Mouse (Mus musculus) G1E (cell line): ENCODE results near the gene Thrsp. TPM values are rescaled to one million over a fixed set of nuclear protein-coding genes. Genes with fewer than 3 reads are reported as not detected.

Experiments
- ATAC-seq: 2 replicates; pipeline ENCODE4 v1.8.0; 2016; ENCODE audit warnings: mild to moderate bottlenecking; ENCODE audit not compliant: insufficient number of reproducible peaks, poor library complexity, low FRiP score, severe bottlenecking; ENCODE audit errors: extremely low read depth
- DNase-seq: peaks from one replicate; pipeline ENCODE4 v3.0.0; 2012; ENCODE audit warnings: low spot score
- H3K27me3 ChIP-seq: 2 replicates; pipeline ENCODE4 v1.6.1; 2012; ENCODE audit warnings: mild to moderate bottlenecking, low read length, inconsistent platforms; ENCODE audit not compliant: insufficient read depth
- H3K36me3 ChIP-seq: replicated peaks from 2 replicates; pipeline ENCODE3; 2012; ENCODE audit warnings: mild to moderate bottlenecking, inconsistent platforms
- H3K4me1 ChIP-seq: 2 replicates; pipeline ENCODE4 v1.6.1; 2012; ENCODE audit warnings: low read depth, low read length, inconsistent platforms, mixed read lengths; ENCODE audit not compliant: insufficient read depth
- H3K4me3 ChIP-seq: 2 replicates; pipeline ENCODE4 v1.5.1; 2012; ENCODE audit warnings: low read depth, mild to moderate bottlenecking, inconsistent platforms, low read length, moderate library complexity, mixed read lengths
- H3K9me3 ChIP-seq: replicated peaks from 2 replicates; pipeline ENCODE4 v1.6.1; 2012; ENCODE audit warnings: inconsistent platforms
- CTCF ChIP-seq: IDR thresholded peaks from 2 replicates; pipeline ENCODE4 v1.5.1; 2012; ENCODE audit warnings: low read depth, low read length, inconsistent platforms, mixed read lengths
- GATA1 ChIP-seq: IDR thresholded peaks from 2 replicates; pipeline ENCODE4 v1.6.1; 2012; ENCODE audit warnings: borderline replicate concordance, low read length, inconsistent platforms, mixed read lengths
- GATA2 ChIP-seq: IDR thresholded peaks from 2 replicates; pipeline ENCODE4 v1.6.1; 2012; ENCODE audit warnings: low read depth, low read length, inconsistent platforms, borderline replicate concordance
- POLR2AphosphoS5 ChIP-seq: IDR thresholded peaks from 2 replicates; pipeline ENCODE4 v1.6.1; 2012; ENCODE audit warnings: low read depth, low read length, inconsistent platforms; ENCODE audit not compliant: insufficient replicate concordance
- TAL1 ChIP-seq: conservative IDR thresholded peaks from 2 replicates; pipeline ENCODE4 v1.6.1; 2012; ENCODE audit warnings: low read depth, low read length, inconsistent platforms, mixed read lengths
- polyA plus RNA-seq: library from polyadenylated mRNA; stranded (reverse); fragments of >175 nt; gene quantifications from 2 replicates; pipeline ENCODE4 v1.2.3, GENCODE M21; 2012
- total RNA-seq, 2 experiments: library from RNA; stranded (forward) in 1 of 2; stranded (reverse) in 1 of 2; fragments of 200-1000 nt in 1 of 2; fragments of >200 nt in 1 of 2; fragmentation: Nextera tagmentation in 1 of 2; gene quantifications; 2 replicates each; pipeline ENCODE4 v1.2.3; 2014 to 2017

Thrsp gene
- total and polyA plus RNA-seq, 3 experiments, result 0.05 TPM; not detected in 2

DNA sequence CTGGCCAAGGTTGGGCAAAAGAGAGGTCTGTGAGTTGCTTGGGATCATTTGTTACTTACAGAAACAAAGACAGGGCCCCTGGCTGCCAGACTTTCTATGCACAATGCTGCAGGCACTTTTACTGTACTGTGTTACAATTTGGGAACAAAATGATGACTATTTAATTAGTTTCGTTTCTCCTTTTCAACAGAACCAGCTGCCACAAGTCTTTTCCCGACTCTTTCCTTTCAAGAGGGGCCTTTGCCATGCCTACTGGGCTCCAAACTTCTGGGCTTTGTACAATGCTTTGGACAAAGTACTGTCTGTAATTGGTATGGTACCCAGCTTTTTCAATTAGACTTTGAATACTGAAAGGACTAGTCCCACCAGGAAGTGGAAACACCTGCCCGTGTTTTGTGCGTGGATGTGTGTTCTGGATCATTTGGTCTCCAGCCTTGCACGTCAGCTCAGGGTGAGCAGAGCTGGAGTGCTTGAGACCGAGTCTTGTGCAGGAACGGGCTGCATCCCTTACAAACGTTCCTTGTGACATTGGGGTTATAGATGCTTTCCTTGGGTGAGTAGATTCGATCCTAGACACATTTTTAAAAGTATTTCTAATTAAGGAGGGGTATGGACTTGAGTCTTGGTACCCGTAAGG lies 33.9 kb downstream of the Thrsp start:
- ATAC-seq (no peak), DNase-seq (no peak)
- no peak for TF ChIP-seq GATA2
- no peak for TF ChIP-seq TAL1
- H3K36me3 ChIP-seq, result peaks cover 93% of the 10 kb centered on the region
- H3K4me3 ChIP-seq, result no peak overlapping the region
- no peaks in the 10 kb centered on the region for H3K27me3 ChIP-seq
- no peaks in the 10 kb centered on the region for H3K9me3 ChIP-seq
- H3K4me1 ChIP-seq, result peaks cover 9% of the 10 kb centered on the region; the same call in 1 of the 2 replicates

- ATAC-seq (no peak), DNase-seq (no peak)
- Histone ChIP-seq H3K9me3 (no peaks in the 10 kb centered on the region), H3K4me1 (peaks cover 7% of the 10 kb centered on the region; the same call in 1 of the 2 replicates), H3K36me3 (peaks cover 93% of the 10 kb centered on the region), H3K4me3 (no peak overlapping the region), H3K27me3 (no peaks in the 10 kb centered on the region)
- no peak for TF ChIP-seq GATA2
- TF ChIP-seq CTCF, result no peak
- TF ChIP-seq TAL1, result no peak
- TF ChIP-seq POLR2AphosphoS5, result no peak
- no peak for TF ChIP-seq GATA1
Measured at GRCm38 (mm10) chr7:97382661-97383060, 34.9 kb downstream of the Thrsp start.

GRCm38 (mm10) chr7:97380500-97381123 lies 36.9 kb downstream of the Thrsp start:
- DNase-seq (no peak), ATAC-seq (no peak)
- peaks cover 10% of the 10 kb centered on the region; the same call in 1 of the 2 replicates for H3K4me1 ChIP-seq
- no peaks in the 10 kb centered on the region for H3K27me3 ChIP-seq
- no peak overlapping the region for H3K4me3 ChIP-seq
- TF ChIP-seq CTCF (no peak), GATA2 (no peak), POLR2AphosphoS5 (no peak), GATA1 (no peak), TAL1 (no peak)
- H3K36me3 ChIP-seq, result peaks cover 90% of the 10 kb centered on the region
- no peaks in the 10 kb centered on the region for H3K9me3 ChIP-seq

DNA sequence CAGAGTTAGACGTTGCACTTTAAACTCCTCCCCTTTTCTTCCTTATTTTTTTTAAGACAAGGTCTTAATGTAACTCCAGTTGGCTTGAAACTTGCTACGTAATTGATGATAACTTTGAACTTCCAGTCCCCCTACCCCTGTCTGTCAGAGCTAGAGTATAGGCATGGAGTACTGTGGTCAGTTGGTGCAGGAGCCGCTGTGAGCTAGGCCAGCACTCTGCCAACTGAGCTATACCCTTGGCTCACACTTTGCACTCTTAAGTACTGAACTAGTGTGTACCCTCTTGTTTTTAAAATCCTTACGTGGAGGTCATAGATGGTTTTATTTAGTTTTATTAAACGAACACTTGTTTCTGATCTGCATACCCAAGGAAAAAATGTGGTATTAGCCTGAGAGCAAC lies 38.2 kb downstream of the Thrsp start:
- H3K36me3 ChIP-seq, result peaks cover 90% of the 10 kb centered on the region
- no peak overlapping the region for H3K4me3 ChIP-seq
- no peak for TF ChIP-seq TAL1
- TF ChIP-seq POLR2AphosphoS5, result no peak
- no peak for TF ChIP-seq CTCF
- TF ChIP-seq GATA2, result no peak
- TF ChIP-seq GATA1, result no peak
- H3K27me3 ChIP-seq, result no peaks in the 10 kb centered on the region
- DNase-seq (no peak), ATAC-seq (no peak)
- no peaks in the 10 kb centered on the region for H3K9me3 ChIP-seq
- H3K4me1 ChIP-seq, result peaks cover 8% of the 10 kb centered on the region; the same call in 1 of the 2 replicates

DNA sequence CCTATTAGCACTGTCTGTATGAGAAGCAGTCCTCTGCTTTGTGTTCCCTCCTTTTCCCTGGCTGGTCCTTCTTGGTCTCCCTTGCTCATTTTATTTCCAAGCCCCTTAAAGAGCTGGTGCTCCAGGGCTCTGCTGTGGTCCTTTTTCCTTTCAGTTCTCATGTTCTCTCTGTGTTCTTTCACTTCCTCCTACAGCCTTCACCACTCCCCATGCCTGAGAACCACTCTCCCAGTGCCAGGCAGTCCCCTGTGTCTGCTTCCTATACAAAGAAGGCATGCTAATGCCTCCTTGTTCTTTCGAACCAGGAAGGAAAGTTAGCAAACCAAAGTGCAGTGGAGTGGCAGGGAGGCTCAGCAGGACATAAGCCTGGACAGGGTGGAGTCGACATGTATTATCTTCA lies 41.6 kb downstream of the Thrsp start:
- no peak for TF ChIP-seq POLR2AphosphoS5
- TF ChIP-seq GATA1, result no peak
- no peak for TF ChIP-seq CTCF
- no peak for TF ChIP-seq GATA2
- TF ChIP-seq TAL1, result no peak
- no peaks in the 10 kb centered on the region for H3K9me3 ChIP-seq
- H3K36me3 ChIP-seq, result peaks cover 69% of the 10 kb centered on the region
- H3K4me1 ChIP-seq, result peaks cover 19% of the 10 kb centered on the region
- no peak for ATAC-seq
- H3K4me3 ChIP-seq, result no peak overlapping the region
- DNase-seq, result no peak
- no peaks in the 10 kb centered on the region for H3K27me3 ChIP-seq

GRCm38 (mm10) chr7:97375101-97375500 lies 42.4 kb downstream of the Thrsp start:
- Histone ChIP-seq H3K27me3 (no peaks in the 10 kb centered on the region), H3K36me3 (peaks cover 63% of the 10 kb centered on the region), H3K9me3 (no peaks in the 10 kb centered on the region), H3K4me3 (no peak overlapping the region), H3K4me1 (peaks cover 22% of the 10 kb centered on the region)
- no peak for TF ChIP-seq GATA1
- no peak for TF ChIP-seq TAL1
- TF ChIP-seq CTCF, result no peak
- TF ChIP-seq POLR2AphosphoS5, result no peak
- TF ChIP-seq GATA2, result no peak
- ATAC-seq (no peak), DNase-seq (no peak)

DNA sequence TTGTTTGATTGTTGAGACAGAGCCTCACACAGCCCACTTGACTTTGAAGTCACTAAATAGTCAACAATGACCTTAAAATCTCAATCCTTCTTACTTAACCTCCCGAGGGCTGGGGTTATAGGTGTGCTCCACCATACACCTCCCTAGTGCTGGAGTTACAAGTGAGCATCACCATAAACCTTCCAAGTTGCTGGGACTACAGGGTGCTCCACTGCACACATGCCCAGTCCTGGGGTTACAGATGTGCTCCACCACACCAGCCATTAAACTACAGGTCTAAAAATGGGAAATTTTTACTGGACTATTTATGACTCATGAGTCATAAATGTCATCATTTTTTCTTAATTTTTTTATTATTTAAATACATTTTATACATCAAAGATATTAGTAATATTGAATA lies 51.6 kb downstream of the Thrsp start:
- ATAC-seq (no peak), DNase-seq (no peak)
- Histone ChIP-seq H3K27me3 (peaks cover 3% of the 10 kb centered on the region; the same call in 1 of the 2 replicates), H3K36me3 (no peaks in the 10 kb centered on the region), H3K9me3 (no peaks in the 10 kb centered on the region), H3K4me3 (no peak overlapping the region), H3K4me1 (peaks cover 6% of the 10 kb centered on the region)
- TF ChIP-seq GATA1 (no peak), POLR2AphosphoS5 (no peak), GATA2 (no peak), CTCF (no peak), TAL1 (no peak)

Other genes with a start within 250 kb of the Thrsp start
- gene Usp35, start 85.7 kb downstream of the Thrsp start, total RNA-seq (2014; fragmentation: Nextera tagmentation), result not detected in 2 replicates
- gene Usp35, start 85.7 kb downstream of the Thrsp start, total RNA-seq (2017), result 0.93 and 1.1 TPM in 2 replicates
- gene Usp35, start 85.7 kb downstream of the Thrsp start, polyA plus RNA-seq, result 0.09 and 0.10 TPM in 2 replicates
- 1.9 and 2.3 TPM in 2 replicates for gene Kctd21, start 85.4 kb downstream of the Thrsp start, total RNA-seq (2014; fragmentation: Nextera tagmentation)
- gene Kctd21, start 85.4 kb downstream of the Thrsp start, total RNA-seq (2017), result 1.0 and 1.7 TPM in 2 replicates
- gene Kctd21, start 85.4 kb downstream of the Thrsp start, polyA plus RNA-seq, result 0.09 and 0.22 TPM in 2 replicates
- 37.2 and 56.6 TPM in 2 replicates for gene Alg8, start 46.1 kb downstream of the Thrsp start, total RNA-seq (2014; fragmentation: Nextera tagmentation)
- 15.9 and 20.6 TPM in 2 replicates for gene Alg8, start 46.1 kb downstream of the Thrsp start, total RNA-seq (2017)
- gene Alg8, start 46.1 kb downstream of the Thrsp start, polyA plus RNA-seq, result 0.97 and 1.7 TPM in 2 replicates
- 149 TPM in 2 replicates for gene Ndufc2, start 17.7 kb downstream of the Thrsp start, total RNA-seq (2014; fragmentation: Nextera tagmentation)
- 257 and 259 TPM in 2 replicates for gene Ndufc2, start 17.7 kb downstream of the Thrsp start, total RNA-seq (2017)
- 206 and 297 TPM in 2 replicates for gene Ndufc2, start 17.7 kb downstream of the Thrsp start, polyA plus RNA-seq
- gene Kctd14, start 33.6 kb upstream of the Thrsp start, total RNA-seq (2014; fragmentation: Nextera tagmentation), result not detected in 2 replicates
- 0.11 TPM in 1 of 2 replicates, not detected in the other for gene Kctd14, start 33.6 kb upstream of the Thrsp start, total RNA-seq (2017)
- not detected in 2 replicates for gene Kctd14, start 33.6 kb upstream of the Thrsp start, polyA plus RNA-seq
- gene Ints4, start 63.2 kb upstream of the Thrsp start, total RNA-seq (2014; fragmentation: Nextera tagmentation), result 95.3 and 123 TPM in 2 replicates
- 39.6 and 43.8 TPM in 2 replicates for gene Ints4, start 63.2 kb upstream of the Thrsp start, total RNA-seq (2017)
- gene Ints4, start 63.2 kb upstream of the Thrsp start, polyA plus RNA-seq, result 3.3 and 4.7 TPM in 2 replicates
- 16.1 and 19.9 TPM in 2 replicates for gene Aamdc, start 161.8 kb upstream of the Thrsp start, total RNA-seq (2014; fragmentation: Nextera tagmentation)
- gene Aamdc, start 161.8 kb upstream of the Thrsp start, total RNA-seq (2017), result 16.1 and 20.8 TPM in 2 replicates
- gene Aamdc, start 161.8 kb upstream of the Thrsp start, polyA plus RNA-seq, result 2.1 and 3.2 TPM in 2 replicates
- 48.2 and 58.5 TPM in 2 replicates for gene Rsf1, start 162.2 kb upstream of the Thrsp start, total RNA-seq (2014; fragmentation: Nextera tagmentation)
- gene Rsf1, start 162.2 kb upstream of the Thrsp start, total RNA-seq (2017), result 24.9 and 33.4 TPM in 2 replicates
- gene Rsf1, start 162.2 kb upstream of the Thrsp start, polyA plus RNA-seq, result 14.2 and 14.8 TPM in 2 replicates